Mouse (Mus musculus) E14TG2a.4 (cell line): ENCODE measurements around the gene Gm13272.

Experiments used
- CTCF ChIP-seq: conservative IDR thresholded peaks from 2 replicates; pipeline ENCODE4 v1.5.1; 2014; ENCODE audit warnings: low read length
- NANOG ChIP-seq: IDR thresholded peaks from 2 replicates; pipeline ENCODE4 v1.6.1; 2014; ENCODE audit warnings: borderline replicate concordance, low read length, mixed read lengths
- POU5F1 ChIP-seq: IDR thresholded peaks from 2 replicates; pipeline ENCODE4 v1.6.1; 2014; ENCODE audit warnings: low read length, borderline replicate concordance

- no peak for TF ChIP-seq CTCF
- no peak for TF ChIP-seq NANOG
- no peak for TF ChIP-seq POU5F1
Measured at GRCm38 (mm10) chr4:88742771-88743371, 36.8 kb upstream of the Gm13272 start.
